Mouse (Mus musculus): Measurements from ENCODE around the gene Stard5. TPM values are rescaled to one million over a fixed set of nuclear protein-coding genes. Genes with fewer than 3 reads are reported as not detected.

Stard5 gene
- polyA plus RNA-seq, 1 experiment from 2014 or later, result 47.4 TPM

- DNase-seq (ENCODE audit: low spot score), result no peak
Measured at GRCm38 (mm10) chr7:83632682-83633120, 942 bp downstream of the Stard5 start.

GRCm38 (mm10) chr7:83633856-83634255 lies 2.1 kb downstream of the Stard5 start:
- DNase-seq (ENCODE audit: low spot score), result no peak

- no peak for DNase-seq (ENCODE audit: low spot score)
Measured at GRCm38 (mm10) chr7:83635726-83636125, 4.0 kb downstream of the Stard5 start.

- no peak for DNase-seq (ENCODE audit: low spot score)
Measured at GRCm38 (mm10) chr7:83636425-83636824, 4.7 kb downstream of the Stard5 start.

GRCm38 (mm10) chr7:83637781-83638583 lies 6.2 kb downstream of the Stard5 start:
- DNase-seq (ENCODE audit: low spot score), result no peak

GRCm38 (mm10) chr7:83639084-83639483 lies 7.3 kb downstream of the Stard5 start:
- DNase-seq (ENCODE audit: low spot score), result no peak

GRCm38 (mm10) chr7:83640581-83640980 lies 8.8 kb downstream of the Stard5 start:
- DNase-seq (ENCODE audit: low spot score), result no peak

- DNase-seq (ENCODE audit: low spot score), result no peak
Measured at GRCm38 (mm10) chr7:83641163-83641562, 9.4 kb downstream of the Stard5 start.

- no peak for DNase-seq (ENCODE audit: low spot score)
Measured at GRCm38 (mm10) chr7:83643581-83643980, 11.8 kb downstream of the Stard5 start.

- DNase-seq (ENCODE audit: low spot score), result no peak
Measured at GRCm38 (mm10) chr7:83644761-83645160, 13.0 kb downstream of the Stard5 start.

GRCm38 (mm10) chr7:83645476-83645875 lies 13.7 kb downstream of the Stard5 start:
- DNase-seq (ENCODE audit: low spot score), result no peak

GRCm38 (mm10) chr7:83648807-83649206 lies 17.0 kb downstream of the Stard5 start:
- no peak for DNase-seq (ENCODE audit: low spot score)

GRCm38 (mm10) chr7:83650638-83651037 lies 18.9 kb downstream of the Stard5 start:
- no peak for DNase-seq (ENCODE audit: low spot score)

- DNase-seq (ENCODE audit: low spot score), result no peak
Measured at GRCm38 (mm10) chr7:83652498-83652897, 20.7 kb downstream of the Stard5 start.

- no peak for DNase-seq (ENCODE audit: low spot score)
Measured at GRCm38 (mm10) chr7:83653605-83654051, 21.9 kb downstream of the Stard5 start.

- no peak for DNase-seq (ENCODE audit: low spot score)
Measured at GRCm38 (mm10) chr7:83654196-83654595, 22.4 kb downstream of the Stard5 start.

- peak; percentile 90 for DNase-seq (ENCODE audit: low spot score)
Measured at GRCm38 (mm10) chr7:83654938-83655630, 23.3 kb downstream of the Stard5 start.

- no peak for DNase-seq (ENCODE audit: low spot score)
Measured at GRCm38 (mm10) chr7:83658716-83659115, 27.0 kb downstream of the Stard5 start.

GRCm38 (mm10) chr7:83659159-83660065 lies 27.7 kb downstream of the Stard5 start:
- peak; percentile 70 for DNase-seq (ENCODE audit: low spot score)

GRCm38 (mm10) chr7:83660273-83660691 lies 28.5 kb downstream of the Stard5 start:
- DNase-seq (ENCODE audit: low spot score), result peak; percentile 77

- DNase-seq (ENCODE audit: low spot score), result peak; percentile 65
Measured at GRCm38 (mm10) chr7:83661031-83661430, 29.3 kb downstream of the Stard5 start.
